Mouse (Mus musculus): Measurements from ENCODE around the gene Olfr97. TPM values are rescaled to one million over a fixed set of nuclear protein-coding genes. Genes with fewer than 3 reads are reported as not detected.

Olfr97 gene
- not detected in 2 replicates for polyA plus RNA-seq (2012; rRNA removed; ENCODE audit: low replicate concordance)

GRCm38 (mm10) chr17:37237230-37237629 lies at the start of gene Olfr97:
Olfr97 (minus strand) TSS chr17:37237330.

GRCm38 (mm10) chr17:37283360-37283759 lies 46.2 kb upstream of the Olfr97 start, which contains the start of gene Olfr99:
Olfr99 (minus strand) TSS chr17:37283460.

GRCm38 (mm10) chr17:37270058-37270701 lies 33.0 kb upstream of the Olfr97 start, which contains the start of gene H2-M3:
H2-M3 (plus strand) TSS chr17:37270220.

GRCm38 (mm10) chr17:37263626-37264025 lies 26.5 kb upstream of the Olfr97 start, which contains the start of gene Olfr98:
Olfr98 (minus strand) TSS chr17:37263749.

GRCm38 (mm10) chr17:37219846-37220245 lies 17.3 kb downstream of the Olfr97 start, which contains the start of gene Olfr96:
Olfr96 (plus strand) TSS chr17:37220146.

GRCm38 (mm10) chr17:37213018-37213417 lies 24.1 kb downstream of the Olfr97 start, which contains the start of gene Olfr95:
Olfr95 (minus strand) TSS chr17:37213118.

GRCm38 (mm10) chr17:37200894-37201293 lies 36.2 kb downstream of the Olfr97 start, which contains the start of gene Olfr94:
Olfr94 (minus strand) TSS chr17:37200994.

GRCm38 (mm10) chr17:37193656-37194055 lies 43.5 kb downstream of the Olfr97 start, which contains the start of gene Ubd:
Ubd (plus strand) TSS chr17:37193892.

Other genes with a start within 250 kb of the Olfr97 start
- gene H2-M5, start 247.8 kb downstream of the Olfr97 start, polyA plus RNA-seq (2012; rRNA removed; ENCODE audit: low replicate concordance): 0.19 and 0.95 TPM in 2 replicates
- gene Zfp57, start 236.2 kb downstream of the Olfr97 start, polyA plus RNA-seq (2012; rRNA removed; ENCODE audit: low replicate concordance): 7.8 and 20.5 TPM in 2 replicates
- not detected in 2 replicates for gene Mog, start 213.9 kb downstream of the Olfr97 start, polyA plus RNA-seq (2012; rRNA removed; ENCODE audit: low replicate concordance)
- gene Gabbr1, start 191.4 kb downstream of the Olfr97 start, polyA plus RNA-seq (2012; rRNA removed; ENCODE audit: low replicate concordance): 30.9 and 71.8 TPM in 2 replicates
- not detected in 2 replicates for gene Olfr90, start 148.8 kb downstream of the Olfr97 start, polyA plus RNA-seq (2012; rRNA removed; ENCODE audit: low replicate concordance)
- not detected in 2 replicates for gene Olfr91, start 139.1 kb downstream of the Olfr97 start, polyA plus RNA-seq (2012; rRNA removed; ENCODE audit: low replicate concordance)
- not detected in 2 replicates for gene Olfr92, start 117.2 kb downstream of the Olfr97 start, polyA plus RNA-seq (2012; rRNA removed; ENCODE audit: low replicate concordance)
- gene Olfr93, start 75.8 kb downstream of the Olfr97 start, polyA plus RNA-seq (2012; rRNA removed; ENCODE audit: low replicate concordance): not detected in 2 replicates
- gene Ubd, start 43.4 kb downstream of the Olfr97 start, polyA plus RNA-seq (2012; rRNA removed; ENCODE audit: low replicate concordance): 0.54 and 3.7 TPM in 2 replicates
- gene Olfr94, start 36.3 kb downstream of the Olfr97 start, polyA plus RNA-seq (2012; rRNA removed; ENCODE audit: low replicate concordance): not detected in 2 replicates
- not detected in 2 replicates for gene Olfr95, start 24.2 kb downstream of the Olfr97 start, polyA plus RNA-seq (2012; rRNA removed; ENCODE audit: low replicate concordance)
- gene Olfr96, start 17.2 kb downstream of the Olfr97 start, polyA plus RNA-seq (2012; rRNA removed; ENCODE audit: low replicate concordance): not detected in 2 replicates
- not detected in 2 replicates for gene Olfr98, start 26.4 kb upstream of the Olfr97 start, polyA plus RNA-seq (2012; rRNA removed; ENCODE audit: low replicate concordance)
- gene H2-M3, start 32.9 kb upstream of the Olfr97 start, polyA plus RNA-seq (2012; rRNA removed; ENCODE audit: low replicate concordance): 11.0 and 14.5 TPM in 2 replicates
- gene Olfr99, start 46.1 kb upstream of the Olfr97 start, polyA plus RNA-seq (2012; rRNA removed; ENCODE audit: low replicate concordance): not detected in 2 replicates
- gene Olfr101, start 67.0 kb upstream of the Olfr97 start, polyA plus RNA-seq (2012; rRNA removed; ENCODE audit: low replicate concordance): not detected in 2 replicates
- not detected in 2 replicates for gene Olfr102, start 79.7 kb upstream of the Olfr97 start, polyA plus RNA-seq (2012; rRNA removed; ENCODE audit: low replicate concordance)
- gene Olfr103, start 102.4 kb upstream of the Olfr97 start, polyA plus RNA-seq (2012; rRNA removed; ENCODE audit: low replicate concordance): not detected in 2 replicates
- not detected in 2 replicates for gene Olfr104-ps, start 122.3 kb upstream of the Olfr97 start, polyA plus RNA-seq (2012; rRNA removed; ENCODE audit: low replicate concordance)
- not detected in 2 replicates for gene Olfr105-ps, start 141.7 kb upstream of the Olfr97 start, polyA plus RNA-seq (2012; rRNA removed; ENCODE audit: low replicate concordance)
- gene Olfr106-ps, start 153.1 kb upstream of the Olfr97 start, polyA plus RNA-seq (2012; rRNA removed; ENCODE audit: low replicate concordance): not detected in 2 replicates
- gene Olfr107, start 161.9 kb upstream of the Olfr97 start, polyA plus RNA-seq (2012; rRNA removed; ENCODE audit: low replicate concordance): not detected in 2 replicates
- not detected in 2 replicates for gene Olfr108, start 208.2 kb upstream of the Olfr97 start, polyA plus RNA-seq (2012; rRNA removed; ENCODE audit: low replicate concordance)
- gene Olfr109, start 221.6 kb upstream of the Olfr97 start, polyA plus RNA-seq (2012; rRNA removed; ENCODE audit: low replicate concordance): not detected in 2 replicates
- gene H2-M2, start 246.2 kb upstream of the Olfr97 start, polyA plus RNA-seq (2012; rRNA removed; ENCODE audit: low replicate concordance): 0.15 and 0.34 TPM in 2 replicates

Data from subcutaneous adipose tissue, adult 2 months (tissue).